Mouse (Mus musculus) forebrain, postnatal 0 days (tissue): ENCODE data around the gene Fam222b. TPM values are rescaled to one million over a fixed set of nuclear protein-coding genes. Genes with fewer than 3 reads are reported as not detected.
"Not testable (repeated sequence)": the region's sequence is repeated elsewhere in the genome, so short reads cannot be mapped to it uniquely, and the experiment has no call there.

Source experiments
- ATAC-seq: fragments of 200-750 bp; cut with Nextera tagmentation; 2 replicates; pipeline ENCODE4 v1.8.0; 2017; ENCODE audit warnings: mild to moderate bottlenecking, moderate library complexity
- DNase-seq: peaks from one replicate; pipeline ENCODE4 v3.0.0-alpha.2; 2015
- H3K27ac ChIP-seq: fragments of 300-500 bp; sonication (generic); 2 replicates; pipeline ENCODE4 v1.5.1; 2014; ENCODE audit warnings: low read depth, mild to moderate bottlenecking, antibody characterized with exemption, low read length, moderate library complexity, mixed read lengths
- H3K27me3 ChIP-seq: fragments of 300-500 bp; sonication (generic); 2 replicates; pipeline ENCODE4 v1.6.1; 2014; ENCODE audit warnings: mild to moderate bottlenecking, low read length, mixed read lengths; ENCODE audit not compliant: insufficient read depth
- H3K36me3 ChIP-seq: fragments of 300-500 bp; sonication (generic); 2 replicates; pipeline ENCODE4 v1.6.1; 2014; ENCODE audit warnings: mild to moderate bottlenecking, moderate library complexity; ENCODE audit not compliant: insufficient read depth
- H3K4me1 ChIP-seq: fragments of 300-500 bp; sonication (generic); 2 replicates; pipeline ENCODE4 v1.6.1; 2014; ENCODE audit warnings: antibody characterized with exemption; ENCODE audit not compliant: insufficient read depth
- H3K4me2 ChIP-seq: fragments of 300-500 bp; sonication (generic); 2 replicates; pipeline ENCODE4 v1.6.1; 2014; ENCODE audit warnings: low read depth, mild to moderate bottlenecking, moderate library complexity
- H3K4me3 ChIP-seq: fragments of 300-500 bp; sonication (generic); 2 replicates; pipeline ENCODE4 v1.5.1; 2014; ENCODE audit warnings: low read depth, low read length, mixed read lengths
- H3K9ac ChIP-seq: fragments of 300-500 bp; sonication (generic); 2 replicates; pipeline ENCODE4 v1.6.1; 2014; ENCODE audit warnings: mild to moderate bottlenecking
- H3K9me3 ChIP-seq: fragments of 300-500 bp; sonication (generic); 2 replicates; pipeline ENCODE4 v1.6.1; 2016; ENCODE audit warnings: low read length
- CTCF ChIP-seq: sonication (generic); IDR thresholded peaks from 2 replicates; pipeline ENCODE4 v1.5.1; 2016; ENCODE audit warnings: antibody characterized with exemption, control low read depth, low read depth
- WGBS: fragments of 180-500 bp; shearing (Covaris S2); extraction: QIAGEN DNeasy Blood & Tissue Kit; methylation state at CpG from one replicate; pipeline ENCODE4 v1.1.7; 2014; 5-methylcytosine and 5-hydroxymethylcytosine counted together
- polyA plus RNA-seq: library from polyadenylated mRNA; unstranded; fragments of >200 nt; fragmentation: Nextera tagmentation; extraction: Ambion mirVana; gene quantifications from 2 replicates; pipeline ENCODE4 v1.2.1, GENCODE M21; 2015
- total RNA-seq: library from RNA; depleted of rRNA; stranded (reverse); fragments of >200 nt; gene quantifications from 2 replicates; pipeline ENCODE4 v1.2.3, GENCODE M21; 2014; rRNA removed

The Fam222b gene
- total RNA-seq (17.4 and 24.6 TPM in 2 replicates), polyA plus RNA-seq (21.9 and 24.0 TPM in 2 replicates)

GRCm38 (mm10) chr11:78094504-78095143 lies at the start of gene Fam222b:
TSS of gene Fam222b (plus strand) at chr11:78094660.
- H3K27ac ChIP-seq, result peak within 1 kb of the TSS; percentile 73
- no peaks in the 10 kb centered on the region for H3K36me3 ChIP-seq
- peak within 1 kb of the TSS; percentile 78 for H3K9ac ChIP-seq
- peak; percentile 98 for ATAC-seq
- H3K9me3 ChIP-seq, result no peaks in the 10 kb centered on the region
- peaks cover 10% of the 10 kb centered on the region for H3K4me1 ChIP-seq
- peak within 1 kb of the TSS; percentile 87 for H3K4me2 ChIP-seq
- 0% methylated on average over 38 of the region's 38 CpGs for WGBS
- no peak for TF ChIP-seq CTCF
- peak; percentile 94 for DNase-seq
- no peaks in the 10 kb centered on the region for H3K27me3 ChIP-seq
- peak within 1 kb of the TSS; percentile 80 for H3K4me3 ChIP-seq

GRCm38 (mm10) chr11:78044758-78045251 lies 49.7 kb upstream of the Fam222b start:
- 75% methylated on average over 5 of the region's 5 CpGs for WGBS
- ATAC-seq (no peak), DNase-seq (peak; percentile 30)
- Histone ChIP-seq H3K4me3 (no peak overlapping the region), H3K27me3 (no peaks in the 10 kb centered on the region), H3K36me3 (peaks cover 2% of the 10 kb centered on the region; the same call in 1 of the 2 replicates), H3K9me3 (no peaks in the 10 kb centered on the region), H3K4me1 (no peaks in the 10 kb centered on the region), H3K4me2 (no peak overlapping the region), H3K9ac (no peak overlapping the region), H3K27ac (no peak overlapping the region)
- no peak for TF ChIP-seq CTCF

GRCm38 (mm10) chr11:78048637-78049036 lies 45.8 kb upstream of the Fam222b start:
- H3K9ac ChIP-seq, ATAC-seq, DNase-seq, H3K4me1 ChIP-seq, H3K4me3 ChIP-seq, H3K27me3 ChIP-seq, H3K4me2 ChIP-seq, H3K9me3 ChIP-seq, H3K27ac ChIP-seq: not testable (repeated sequence)
- H3K36me3 ChIP-seq, result peaks cover 25% of the 10 kb centered on the region
- 85% methylated on average over 4 of the region's 4 CpGs for WGBS

- Histone ChIP-seq H3K9ac (no peak overlapping the region), H3K4me2 (no peak overlapping the region), H3K27me3 (no peaks in the 10 kb centered on the region), H3K9me3 (no peaks in the 10 kb centered on the region), H3K27ac (no peak overlapping the region), H3K36me3 (peaks cover 67% of the 10 kb centered on the region), H3K4me3 (no peak overlapping the region), H3K4me1 (no peaks in the 10 kb centered on the region)
- no peak for TF ChIP-seq CTCF
- ATAC-seq, result no peak
- no peak for DNase-seq
- 97% methylated on average over 8 of the region's 8 CpGs for WGBS
Measured at GRCm38 (mm10) chr11:78053078-78053477, 41.4 kb upstream of the Fam222b start.

- WGBS, result 84% methylated on average over 8 of the region's 8 CpGs
- no peaks in the 10 kb centered on the region for H3K4me1 ChIP-seq
- no peak overlapping the region for H3K4me2 ChIP-seq
- H3K27me3 ChIP-seq, result no peaks in the 10 kb centered on the region
- no peaks in the 10 kb centered on the region for H3K9me3 ChIP-seq
- DNase-seq, result no peak
- H3K36me3 ChIP-seq, result peaks cover 72% of the 10 kb centered on the region
- ATAC-seq, result no peak
- no peak for TF ChIP-seq CTCF
- H3K9ac ChIP-seq, result no peak overlapping the region
- no peak overlapping the region for H3K27ac ChIP-seq
- no peak overlapping the region for H3K4me3 ChIP-seq
Measured at GRCm38 (mm10) chr11:78056946-78057345, 37.5 kb upstream of the Fam222b start.

GRCm38 (mm10) chr11:78059833-78060757 lies 34.4 kb upstream of the Fam222b start:
- H3K9ac ChIP-seq, result no peak overlapping the region
- peak; percentile 86 for TF ChIP-seq CTCF
- H3K9me3 ChIP-seq, result no peaks in the 10 kb centered on the region
- ATAC-seq (peak; percentile 88), DNase-seq (peak; percentile 72)
- no peak overlapping the region for H3K27ac ChIP-seq
- peaks cover 50% of the 10 kb centered on the region for H3K36me3 ChIP-seq
- no peaks in the 10 kb centered on the region for H3K27me3 ChIP-seq
- no peak overlapping the region for H3K4me2 ChIP-seq
- H3K4me3 ChIP-seq, result no peak overlapping the region
- 46% methylated on average over 9 of the region's 9 CpGs for WGBS
- no peaks in the 10 kb centered on the region for H3K4me1 ChIP-seq

- no peaks in the 10 kb centered on the region for H3K9me3 ChIP-seq
- no peak overlapping the region for H3K4me2 ChIP-seq
- DNase-seq, result no peak
- no peak overlapping the region for H3K9ac ChIP-seq
- H3K36me3 ChIP-seq, result peaks cover 27% of the 10 kb centered on the region
- TF ChIP-seq CTCF, result no peak
- H3K4me3 ChIP-seq, result no peak overlapping the region
- no peak for ATAC-seq
- WGBS, result 95% methylated on average over 1 of the region's 1 CpGs
- H3K4me1 ChIP-seq, result no peaks in the 10 kb centered on the region
- H3K27ac ChIP-seq, result no peak overlapping the region
- H3K27me3 ChIP-seq, result no peaks in the 10 kb centered on the region
Measured at GRCm38 (mm10) chr11:78062563-78062962, 31.9 kb upstream of the Fam222b start.
